Mouse (Mus musculus): ENCODE data around the gene Tiam2. TPM values are rescaled to one million over a fixed set of nuclear protein-coding genes. Genes with fewer than 3 reads are reported as not detected.

Tiam2 gene
- total RNA-seq, 2 experiments from 2014 or later: 5.6 to 7.5 TPM

GRCm38 (mm10) chr17:3393981-3394380 is 67.6 kb downstream of the Tiam2 start:
- ATAC-seq (replicated peaks; ENCODE audit: poor library complexity): no peak

- no peak for ATAC-seq (replicated peaks; ENCODE audit: poor library complexity)
Measured at GRCm38 (mm10) chr17:3394985-3395384, 68.6 kb downstream of the Tiam2 start.

DNA sequence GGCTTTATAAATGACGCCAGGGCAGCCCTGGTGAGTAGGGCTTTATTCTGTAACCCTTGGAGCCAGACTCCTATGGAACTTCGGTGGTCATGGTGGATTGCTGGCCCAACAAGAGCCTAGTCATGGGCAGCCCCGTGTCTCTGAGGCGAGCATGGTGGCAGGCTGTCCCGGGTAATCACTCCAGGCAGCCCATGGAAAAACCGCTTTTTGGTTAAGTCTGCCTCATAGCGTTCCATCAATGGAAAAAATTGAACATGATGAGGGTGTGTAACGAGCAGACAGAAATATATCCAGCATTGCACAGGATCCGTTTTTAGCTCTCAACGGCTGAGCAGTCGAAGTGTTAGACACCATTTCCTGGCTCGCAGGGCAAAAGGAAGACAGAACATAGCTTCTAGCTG is 70.5 kb downstream of the Tiam2 start:
- ATAC-seq (replicated peaks; ENCODE audit: poor library complexity): peak; percentile 46; the same call in 1 of the 2 replicates

GRCm38 (mm10) chr17:3397836-3398235 is 71.5 kb downstream of the Tiam2 start:
- no peak for ATAC-seq (replicated peaks; ENCODE audit: poor library complexity)

DNA sequence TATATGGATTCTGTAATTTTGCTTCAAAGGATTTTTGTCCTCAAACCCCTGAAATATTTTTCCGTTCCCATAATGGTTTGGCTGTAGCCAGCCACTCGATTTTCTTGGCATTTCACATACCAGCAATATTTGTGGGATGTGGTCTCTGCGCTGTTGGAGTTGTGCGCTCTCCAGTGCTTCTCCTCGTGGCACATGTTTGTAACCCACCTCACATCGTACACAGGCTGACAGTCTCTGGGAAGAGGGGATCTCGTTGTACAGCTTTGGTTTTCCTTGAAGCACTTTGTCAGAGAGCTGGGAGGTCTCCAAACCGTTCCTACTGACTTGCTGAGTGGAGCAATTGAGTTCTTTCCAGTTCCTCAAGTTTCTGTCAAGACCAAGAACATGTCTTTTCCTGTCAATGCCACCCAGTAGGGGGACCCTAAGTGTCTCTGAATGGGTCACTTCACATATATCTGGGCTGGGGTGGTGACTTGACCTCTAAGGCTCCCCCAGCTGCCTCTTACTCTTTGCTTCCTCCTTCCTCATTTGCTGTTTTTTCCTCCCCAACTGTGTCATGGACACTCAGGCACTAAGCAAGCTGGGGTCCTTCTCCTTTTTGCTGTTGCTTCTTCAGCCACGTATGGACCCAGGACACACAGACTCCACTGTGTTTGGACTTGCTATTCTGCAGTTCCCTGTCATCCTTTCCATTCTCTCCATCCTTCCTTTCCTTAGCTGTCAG is 79.1 kb downstream of the Tiam2 start:
- ATAC-seq (replicated peaks; ENCODE audit: poor library complexity): peak; percentile 69

DNA sequence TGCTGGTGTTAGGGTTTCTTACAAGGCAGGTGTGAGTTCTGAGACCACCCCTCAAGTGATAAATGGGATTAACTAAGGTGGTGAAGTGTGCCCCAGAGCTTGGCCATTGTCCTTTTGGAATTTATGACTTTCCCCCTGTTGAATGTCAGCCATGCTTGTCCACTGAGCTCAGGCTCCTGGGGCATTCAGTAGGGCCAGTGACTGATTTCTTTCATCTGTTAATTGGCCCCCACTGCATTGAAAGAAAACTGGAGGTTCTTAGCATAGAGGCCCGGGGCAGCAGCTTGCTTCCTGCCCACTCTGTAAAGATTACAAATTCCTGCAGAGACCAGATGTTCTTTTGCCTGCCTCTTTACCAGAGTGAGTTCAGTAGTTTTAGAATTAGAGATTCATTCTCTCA is 80.7 kb downstream of the Tiam2 start:
- ATAC-seq (replicated peaks; ENCODE audit: poor library complexity): no peak

- ATAC-seq (replicated peaks; ENCODE audit: poor library complexity): no peak
Measured at GRCm38 (mm10) chr17:3410307-3410706, 83.9 kb downstream of the Tiam2 start.

- ATAC-seq (replicated peaks; ENCODE audit: poor library complexity): no peak
Measured at GRCm38 (mm10) chr17:3412771-3413170, 86.4 kb downstream of the Tiam2 start.

DNA sequence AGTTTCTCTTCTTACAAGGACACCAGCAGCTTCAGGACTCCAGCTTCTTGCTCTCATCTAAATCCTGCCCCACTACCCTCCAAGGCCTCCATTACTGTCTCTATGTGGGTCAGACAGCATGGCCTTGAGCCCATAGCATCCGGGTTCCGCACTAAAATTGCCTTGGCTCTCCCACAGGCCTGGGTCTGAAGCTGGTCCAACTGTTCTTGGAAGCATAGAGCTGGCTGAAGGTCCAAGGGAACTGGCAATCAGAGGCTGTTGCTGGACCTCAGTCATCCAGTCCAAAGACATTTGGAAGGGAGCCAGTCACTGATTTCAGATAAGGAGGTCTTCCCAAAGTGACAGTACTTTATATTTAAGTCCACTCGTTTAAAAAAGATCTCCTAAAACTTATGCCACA is 89.2 kb downstream of the Tiam2 start:
- no peak for ATAC-seq (replicated peaks; ENCODE audit: poor library complexity)

DNA sequence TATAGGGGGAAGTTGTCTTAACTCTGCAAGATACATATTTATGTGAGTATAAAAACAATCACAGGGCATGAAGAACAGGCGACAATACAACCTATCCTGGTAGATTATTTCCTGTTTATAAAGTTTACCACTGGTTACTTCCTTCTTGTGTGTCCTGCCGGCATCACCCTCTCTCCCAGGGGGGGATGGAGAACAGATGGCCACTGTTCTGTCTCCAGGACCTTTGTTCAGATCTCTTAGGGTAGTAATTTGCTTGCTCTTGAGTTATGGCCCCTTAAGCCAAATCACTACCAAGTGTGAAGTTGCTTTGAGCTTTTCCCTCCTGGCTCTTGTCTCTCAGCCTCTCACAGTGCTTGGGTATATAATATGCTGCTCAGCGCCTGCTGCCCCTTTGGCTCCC is 90.0 kb downstream of the Tiam2 start:
- ATAC-seq (replicated peaks; ENCODE audit: poor library complexity): no peak

GRCm38 (mm10) chr17:3419368-3419928 is 93.1 kb downstream of the Tiam2 start:
- no peak for ATAC-seq (replicated peaks; ENCODE audit: poor library complexity)

DNA sequence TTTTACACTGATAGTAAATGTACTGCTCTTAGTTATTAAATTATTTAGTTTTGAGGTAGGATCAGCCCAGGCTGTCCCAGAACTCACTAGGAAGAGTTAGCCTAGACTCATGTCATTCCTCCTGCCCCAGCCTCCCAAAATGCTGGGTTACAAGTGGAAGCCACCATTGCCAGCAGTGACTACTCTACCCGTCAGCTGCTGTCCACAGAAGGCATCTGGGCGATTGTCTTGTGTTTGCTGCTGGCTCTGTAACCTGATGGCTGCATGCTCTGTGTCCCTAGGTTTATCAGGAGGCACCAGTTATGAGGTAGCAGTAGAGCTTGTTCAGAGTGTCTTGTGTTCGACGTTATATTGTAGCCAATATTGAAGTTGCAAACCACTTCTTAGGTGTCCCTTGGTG is 93.8 kb downstream of the Tiam2 start:
- ATAC-seq (replicated peaks; ENCODE audit: poor library complexity): no peak

DNA sequence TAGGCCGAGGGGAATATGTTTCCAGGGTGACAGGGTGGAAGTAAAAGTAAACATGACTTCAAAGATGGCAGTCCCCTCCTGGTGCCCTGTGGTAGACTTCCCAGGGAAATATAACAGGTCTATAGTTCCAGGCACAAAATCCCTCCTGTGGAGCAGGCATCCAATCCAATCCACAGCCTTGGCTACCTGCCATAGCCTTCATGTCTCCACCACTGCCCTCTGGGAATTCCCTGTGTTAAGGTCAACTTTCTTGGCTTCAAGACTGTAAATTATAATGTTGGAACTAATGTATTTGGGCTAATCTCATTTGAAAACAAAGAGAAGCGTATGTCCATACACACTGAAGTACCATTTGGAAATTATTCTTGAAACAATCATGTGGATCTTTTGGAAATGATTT is 97.0 kb downstream of the Tiam2 start:
- ATAC-seq (replicated peaks; ENCODE audit: poor library complexity): no peak

- no peak for ATAC-seq (replicated peaks; ENCODE audit: poor library complexity)
Measured at GRCm38 (mm10) chr17:3428659-3429058, 102.3 kb downstream of the Tiam2 start.

DNA sequence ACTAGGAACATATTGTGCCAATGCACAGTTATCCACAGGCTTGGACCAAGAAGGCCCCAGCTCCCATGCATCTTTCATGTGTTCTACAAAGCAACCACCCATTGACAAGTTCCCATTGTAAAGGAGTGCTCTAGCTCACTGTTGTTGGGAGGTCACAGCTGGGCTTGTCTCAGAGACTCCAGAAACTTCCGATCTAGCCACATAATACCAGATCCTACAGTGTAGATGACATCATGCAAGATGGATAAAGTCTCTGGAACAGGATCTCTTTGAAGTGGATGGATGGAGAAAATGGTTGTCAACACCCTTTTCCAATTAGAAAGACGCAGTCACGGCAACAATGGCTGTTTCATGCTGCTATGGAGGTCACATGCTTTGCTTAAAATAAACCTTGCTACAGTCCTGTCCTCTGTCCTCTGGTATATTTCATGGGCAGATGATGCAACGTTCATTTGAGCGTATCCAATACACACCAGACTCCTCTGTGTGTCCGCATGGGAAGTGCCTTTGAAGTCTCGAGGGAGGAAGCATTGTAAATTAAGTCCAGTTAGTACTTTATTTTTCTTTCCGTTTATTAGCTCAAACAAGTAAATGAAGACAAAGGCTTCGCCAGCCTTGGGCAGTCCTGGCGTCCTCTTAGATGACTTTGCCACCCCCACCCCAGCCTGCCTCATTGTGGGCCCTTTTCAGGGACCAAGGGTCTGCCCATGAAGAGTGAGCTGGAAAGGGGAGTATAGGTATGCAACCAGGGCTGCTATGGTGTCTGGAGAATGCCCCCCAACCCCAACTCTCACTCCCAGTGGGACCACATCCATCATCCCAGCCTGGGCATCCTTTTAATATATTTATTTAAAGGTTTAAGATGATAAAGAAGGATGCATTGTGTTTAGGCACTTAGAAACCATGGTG is 106.5 kb downstream of the Tiam2 start:
- no peak for ATAC-seq (replicated peaks; ENCODE audit: poor library complexity)

GRCm38 (mm10) chr17:3433521-3434271 is 107.3 kb downstream of the Tiam2 start:
- ATAC-seq (replicated peaks; ENCODE audit: poor library complexity): 0 out of 2 replicates have a peak, but pooled peaks have one; percentile 19

DNA sequence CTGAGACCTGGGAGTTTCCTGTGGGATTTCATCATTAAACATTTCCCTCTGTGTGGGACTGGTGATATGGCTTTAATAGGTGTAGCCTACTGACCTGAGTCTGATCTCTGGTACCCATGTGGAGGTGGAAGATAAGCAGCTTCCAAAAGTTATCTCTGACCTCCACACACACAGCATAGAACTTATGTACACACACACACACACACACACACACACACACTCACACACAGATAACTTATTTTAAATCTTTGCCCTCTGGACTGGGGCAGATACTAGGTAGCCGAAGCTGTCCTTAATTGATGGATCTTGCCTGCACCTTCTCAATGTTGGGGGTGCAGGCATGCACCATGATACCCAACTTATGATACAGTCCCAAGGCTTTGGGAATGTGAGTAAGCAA is 108.9 kb downstream of the Tiam2 start:
- ATAC-seq (replicated peaks; ENCODE audit: poor library complexity): peak; percentile 75

GRCm38 (mm10) chr17:3436841-3437515 is 110.6 kb downstream of the Tiam2 start:
- ATAC-seq (replicated peaks; ENCODE audit: poor library complexity): no peak

- ATAC-seq (replicated peaks; ENCODE audit: poor library complexity): no peak
Measured at GRCm38 (mm10) chr17:3442526-3443401, 116.4 kb downstream of the Tiam2 start.
